Mouse (Mus musculus): ENCODE results near the gene D5Ertd579e. TPM values are rescaled to one million over a fixed set of nuclear protein-coding genes. Genes with fewer than 3 reads are reported as not detected.

Gene D5Ertd579e
- polyA plus RNA-seq, 1 experiment, result 5.3 TPM

GRCm38 (mm10) chr5:36574147-36574870 lies 121.5 kb downstream of the D5Ertd579e start:
- no peak for TF ChIP-seq GATA1 (IDR thresholded peaks at IDR 0.05; ENCODE audit: low read length)

GRCm38 (mm10) chr5:36573354-36573753 lies 122.5 kb downstream of the D5Ertd579e start:
- no peak for TF ChIP-seq GATA1 (IDR thresholded peaks at IDR 0.05; ENCODE audit: low read length)

GRCm38 (mm10) chr5:36571371-36571770 lies 124.5 kb downstream of the D5Ertd579e start:
- TF ChIP-seq GATA1 (IDR thresholded peaks at IDR 0.05; ENCODE audit: low read length), result no peak

- no peak for TF ChIP-seq GATA1 (IDR thresholded peaks at IDR 0.05; ENCODE audit: low read length)
Measured at GRCm38 (mm10) chr5:36570546-36571245, 125.1 kb downstream of the D5Ertd579e start.

GRCm38 (mm10) chr5:36570098-36570497 lies 125.7 kb downstream of the D5Ertd579e start:
- TF ChIP-seq GATA1 (IDR thresholded peaks at IDR 0.05; ENCODE audit: low read length), result no peak

GRCm38 (mm10) chr5:36568118-36568517 lies 127.7 kb downstream of the D5Ertd579e start:
- TF ChIP-seq GATA1 (IDR thresholded peaks at IDR 0.05; ENCODE audit: low read length), result no peak

- no peak for TF ChIP-seq GATA1 (IDR thresholded peaks at IDR 0.05; ENCODE audit: low read length)
Measured at GRCm38 (mm10) chr5:36567627-36568026, 128.2 kb downstream of the D5Ertd579e start.

- TF ChIP-seq GATA1 (IDR thresholded peaks at IDR 0.05; ENCODE audit: low read length), result no peak
Measured at GRCm38 (mm10) chr5:36564530-36564929, 131.3 kb downstream of the D5Ertd579e start.

- no peak for TF ChIP-seq GATA1 (IDR thresholded peaks at IDR 0.05; ENCODE audit: low read length)
Measured at GRCm38 (mm10) chr5:36563741-36564140, 132.1 kb downstream of the D5Ertd579e start.

- no peak for TF ChIP-seq GATA1 (IDR thresholded peaks at IDR 0.05; ENCODE audit: low read length)
Measured at GRCm38 (mm10) chr5:36562791-36563445, 132.9 kb downstream of the D5Ertd579e start.

- no peak for TF ChIP-seq GATA1 (IDR thresholded peaks at IDR 0.05; ENCODE audit: low read length)
Measured at GRCm38 (mm10) chr5:36561509-36561908, 134.3 kb downstream of the D5Ertd579e start.

GRCm38 (mm10) chr5:36560490-36560889 lies 135.3 kb downstream of the D5Ertd579e start:
- TF ChIP-seq GATA1 (IDR thresholded peaks at IDR 0.05; ENCODE audit: low read length), result no peak

- no peak for TF ChIP-seq GATA1 (IDR thresholded peaks at IDR 0.05; ENCODE audit: low read length)
Measured at GRCm38 (mm10) chr5:36559510-36560235, 136.2 kb downstream of the D5Ertd579e start.

- no peak for TF ChIP-seq GATA1 (IDR thresholded peaks at IDR 0.05; ENCODE audit: low read length)
Measured at GRCm38 (mm10) chr5:36559106-36559505, 136.7 kb downstream of the D5Ertd579e start.

- TF ChIP-seq GATA1 (IDR thresholded peaks at IDR 0.05; ENCODE audit: low read length), result no peak
Measured at GRCm38 (mm10) chr5:36558526-36558925, 137.3 kb downstream of the D5Ertd579e start.
